Mouse (Mus musculus) liver, adult 2 months (tissue): ENCODE data around the gene Alb.

Source experiments
- CTCF ChIP-seq: fragments of 200-500 bp; IDR thresholded peaks from 2 replicates; pipeline ENCODE4 v1.5.1; 2011; ENCODE audit warnings: low read depth, low read length, control low read depth
- POLR2A ChIP-seq: fragments of 200-500 bp; IDR thresholded peaks from 2 replicates; pipeline ENCODE4 v1.6.1; 2011; ENCODE audit warnings: low read length, control low read depth; ENCODE audit not compliant: insufficient read depth; ENCODE audit errors: extremely low read depth

- TF ChIP-seq CTCF = no peak
- no peak for TF ChIP-seq POLR2A
These were observed 35.5 kb upstream of the Alb start for GRCm38 (mm10) chr5:90425191-90425590.
